Mouse (Mus musculus): Measurements from ENCODE around the gene Slc35b2.

The Slc35b2 gene

GRCm38 (mm10) chr17:45599446-45600242, 36.0 kb downstream of the Slc35b2 start, which contains the start of gene Slc29a1:
Gene Slc29a1, minus strand, starts transcription at chr17:45599606.
- DNase-seq (ENCODE audit: low spot score), result no peak

GRCm38 (mm10) chr17:45600267-45600666, 36.6 kb downstream of the Slc35b2 start:
- DNase-seq (ENCODE audit: low spot score), result no peak

GRCm38 (mm10) chr17:45601325-45601724, 37.7 kb downstream of the Slc35b2 start:
- no peak for DNase-seq (ENCODE audit: low spot score)

- no peak for DNase-seq (ENCODE audit: low spot score)
These were observed 38.2 kb downstream of the Slc35b2 start, which contains the start of gene Mymx for GRCm38 (mm10) chr17:45601877-45602304. Gene Mymx, minus strand, starts transcription at chr17:45602102.

DNA sequence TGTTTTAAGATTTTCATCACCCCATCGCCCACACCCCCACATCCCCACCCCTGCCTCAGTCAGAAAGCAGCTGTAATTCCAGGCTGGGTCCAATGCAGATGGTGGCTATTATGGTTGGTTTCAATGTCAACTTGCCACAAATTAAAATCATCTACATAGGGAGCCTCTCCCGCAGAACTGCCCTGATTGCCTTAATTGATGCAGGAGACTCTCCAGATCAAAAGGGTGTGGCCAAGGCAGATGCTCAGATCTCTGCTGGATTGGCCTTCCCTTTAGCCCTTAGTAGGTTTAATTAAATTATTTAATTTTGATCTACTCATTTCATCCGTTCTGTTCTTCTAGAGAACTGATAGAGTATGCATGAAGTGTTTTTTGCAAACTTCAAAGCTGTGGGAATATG, 39.3 kb downstream of the Slc35b2 start:
- no peak for DNase-seq (ENCODE audit: low spot score)

GRCm38 (mm10) chr17:45606992-45607879, 43.6 kb downstream of the Slc35b2 start:
- no peak for DNase-seq (ENCODE audit: low spot score)

DNA sequence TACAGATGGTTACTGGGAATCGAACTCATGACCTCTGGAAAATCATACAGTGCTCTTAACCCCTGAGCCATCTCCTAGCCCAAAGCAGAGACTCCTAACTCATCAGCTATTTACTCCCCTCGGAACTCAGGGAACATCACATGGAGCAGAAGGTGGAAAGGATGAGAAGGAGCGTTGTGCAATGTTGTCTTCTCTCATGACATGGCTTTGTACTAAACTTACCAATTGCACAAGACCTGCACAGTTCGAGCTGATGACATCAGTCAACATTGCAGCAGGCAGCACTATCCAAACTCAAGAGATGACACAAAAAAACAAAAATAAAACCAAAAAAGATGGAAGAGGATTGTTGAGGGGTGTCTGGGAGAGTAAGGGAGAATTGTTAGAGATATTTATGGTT, 44.7 kb downstream of the Slc35b2 start:
- no peak for DNase-seq (ENCODE audit: low spot score)

DNA sequence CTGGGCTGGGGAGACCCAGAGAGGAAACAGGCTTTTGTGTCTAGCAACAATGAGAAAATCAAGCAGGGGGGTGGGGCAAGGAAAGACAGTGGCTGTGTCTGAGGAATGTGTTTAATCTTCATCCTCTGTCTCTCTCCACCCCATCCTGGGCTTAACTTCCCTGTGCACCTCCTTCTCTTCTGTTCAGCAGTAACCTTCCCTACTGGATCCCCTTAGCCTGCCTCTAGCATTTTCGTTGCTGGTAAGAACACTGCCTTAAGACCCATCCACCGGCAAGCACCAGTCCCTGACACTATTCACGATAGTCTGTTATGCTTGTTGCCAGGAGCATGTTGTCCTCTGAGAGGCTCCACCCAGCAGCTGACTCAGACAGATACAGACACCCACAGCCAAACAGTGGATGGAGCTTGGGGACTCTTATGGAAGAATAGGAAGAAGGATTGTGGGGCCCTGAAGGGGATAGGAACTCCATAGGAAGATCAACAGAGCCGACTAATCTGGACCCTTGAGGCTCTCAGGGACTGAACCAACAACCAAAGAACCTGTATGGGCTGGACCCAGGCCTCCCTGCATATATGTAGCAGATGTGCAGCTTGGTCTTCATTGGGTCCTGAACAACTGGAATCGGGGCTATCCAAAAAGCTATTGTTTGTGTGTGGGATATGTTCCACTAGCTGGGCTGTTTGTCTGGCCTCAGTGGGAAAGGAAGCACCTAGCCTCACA, 46.6 kb downstream of the Slc35b2 start:
- DNase-seq (ENCODE audit: low spot score), result no peak

- no peak for DNase-seq (ENCODE audit: low spot score)
These were observed 48.3 kb downstream of the Slc35b2 start for GRCm38 (mm10) chr17:45612008-45612407.

DNA sequence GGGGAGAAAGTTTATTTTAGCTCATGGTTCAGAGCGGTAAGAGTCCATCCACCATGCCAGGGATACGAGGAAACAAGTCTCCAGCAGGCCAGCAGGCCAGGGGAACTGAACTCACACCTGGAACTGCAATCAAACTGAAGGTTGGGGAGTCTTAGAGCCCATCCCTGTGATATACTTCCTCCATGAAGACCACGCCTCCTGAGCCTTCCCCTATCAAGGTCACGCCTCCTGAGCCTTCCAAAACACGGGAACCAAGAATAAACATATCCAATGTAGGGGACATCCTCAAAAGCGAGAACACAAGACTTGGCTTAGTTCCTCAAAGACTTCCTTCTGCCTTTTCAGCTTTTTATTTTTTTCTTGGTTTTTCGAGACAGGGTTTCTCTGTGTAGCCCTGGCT, 49.2 kb downstream of the Slc35b2 start:
- no peak for DNase-seq (ENCODE audit: low spot score)

GRCm38 (mm10) chr17:45616046-45616650, 52.5 kb downstream of the Slc35b2 start:
- DNase-seq (ENCODE audit: low spot score), result no peak

GRCm38 (mm10) chr17:45616679-45617078, 53.0 kb downstream of the Slc35b2 start:
- no peak for DNase-seq (ENCODE audit: low spot score)
